Mouse (Mus musculus) stomach, postnatal 0 days (tissue): ENCODE data around the gene Sepsecs.

ENCODE experiments used
- CTCF ChIP-seq: IDR thresholded peaks from 2 replicates; pipeline ENCODE4 v1.5.1; 2016; ENCODE audit warnings: antibody characterized with exemption, low read depth, mild to moderate bottlenecking, moderate library complexity
- EP300 ChIP-seq: optimal IDR thresholded peaks from 2 replicates; pipeline ENCODE3; 2016; ENCODE audit warnings: antibody characterized with exemption

DNA sequence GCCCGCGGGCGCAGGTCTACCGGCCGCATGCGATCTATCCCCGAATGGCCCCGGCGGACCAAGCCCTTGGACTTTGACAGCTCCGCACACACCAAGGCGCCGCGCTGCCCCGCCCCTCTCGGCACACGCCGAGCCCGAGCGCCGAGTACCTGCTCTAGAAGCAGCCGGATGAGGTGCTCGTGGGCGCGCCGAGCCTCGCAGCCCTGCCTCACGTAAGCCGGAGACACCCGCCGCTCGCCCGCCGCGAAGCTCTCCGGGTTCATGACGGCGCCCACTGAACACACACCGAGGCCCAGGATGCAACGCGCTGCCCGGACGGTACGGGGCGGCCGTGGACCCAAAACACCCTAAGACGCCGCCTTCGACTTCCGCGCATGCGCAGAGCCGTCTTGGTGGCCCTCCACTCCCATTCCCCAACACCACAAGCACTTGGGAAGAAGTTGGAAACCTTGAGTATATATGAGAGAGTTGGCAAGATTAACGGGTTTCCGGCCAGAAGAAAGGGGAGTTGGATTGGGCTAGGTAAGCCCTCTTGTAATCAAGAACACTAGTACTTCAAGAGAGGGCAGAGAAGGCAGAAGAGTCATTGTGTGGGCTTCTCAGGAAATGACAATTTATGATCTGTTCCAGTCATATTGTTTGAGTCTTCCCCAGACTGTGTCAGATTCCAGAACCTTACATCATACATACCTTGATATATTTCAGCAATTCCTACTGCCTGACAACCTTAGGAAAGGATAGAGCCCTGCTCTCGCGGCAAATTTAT lies at the start of gene Sepsecs:
- peak; percentile 47 for TF ChIP-seq CTCF
- TF ChIP-seq EP300: no peak
